Mouse (Mus musculus) common myeloid progenitor, adult 5-6 weeks (primary cell): ENCODE data around the gene Nlrp3. TPM values are rescaled to one million over a fixed set of nuclear protein-coding genes. Genes with fewer than 3 reads are reported as not detected.

ENCODE experiments used
- ATAC-seq: replicated peaks from 2 replicates; pipeline ENCODE4 v1.8.0; 2016; ENCODE audit warnings: low read depth, mild to moderate bottlenecking, moderate TSS enrichment, inconsistent platforms; ENCODE audit not compliant: poor library complexity, severe bottlenecking
- total RNA-seq: library from RNA; stranded (forward); fragments of 200-1000, 187-1606 nt; gene quantifications from 2 replicates; pipeline ENCODE4 v1.2.3, GENCODE M21; 2017

The Nlrp3 gene
- total RNA-seq = 2.8 and 7.3 TPM in 2 replicates

DNA sequence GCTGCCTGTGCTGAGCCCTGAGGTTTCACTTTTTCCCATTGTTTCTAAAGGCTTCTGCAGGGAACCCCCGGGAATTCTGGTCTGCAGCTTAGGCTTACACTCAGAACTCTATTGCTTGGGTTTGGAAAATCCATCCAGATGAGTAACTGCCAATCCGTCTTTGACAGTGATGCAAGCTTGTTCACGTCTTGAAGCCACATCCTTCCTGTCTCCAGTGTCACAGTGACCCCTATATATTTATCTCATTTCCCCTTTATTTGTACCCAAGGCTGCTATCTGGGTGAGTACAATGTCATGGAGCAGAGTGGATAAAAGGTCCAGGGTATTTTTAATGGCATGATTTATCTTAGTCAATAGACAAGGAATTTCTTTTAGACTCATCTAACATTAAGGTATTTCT is at the start of gene Nlrp3:
Nlrp3 (plus strand) TSS at position 245 of the 400 bp plus-strand sequence.
- peak; percentile 74 for ATAC-seq

DNA sequence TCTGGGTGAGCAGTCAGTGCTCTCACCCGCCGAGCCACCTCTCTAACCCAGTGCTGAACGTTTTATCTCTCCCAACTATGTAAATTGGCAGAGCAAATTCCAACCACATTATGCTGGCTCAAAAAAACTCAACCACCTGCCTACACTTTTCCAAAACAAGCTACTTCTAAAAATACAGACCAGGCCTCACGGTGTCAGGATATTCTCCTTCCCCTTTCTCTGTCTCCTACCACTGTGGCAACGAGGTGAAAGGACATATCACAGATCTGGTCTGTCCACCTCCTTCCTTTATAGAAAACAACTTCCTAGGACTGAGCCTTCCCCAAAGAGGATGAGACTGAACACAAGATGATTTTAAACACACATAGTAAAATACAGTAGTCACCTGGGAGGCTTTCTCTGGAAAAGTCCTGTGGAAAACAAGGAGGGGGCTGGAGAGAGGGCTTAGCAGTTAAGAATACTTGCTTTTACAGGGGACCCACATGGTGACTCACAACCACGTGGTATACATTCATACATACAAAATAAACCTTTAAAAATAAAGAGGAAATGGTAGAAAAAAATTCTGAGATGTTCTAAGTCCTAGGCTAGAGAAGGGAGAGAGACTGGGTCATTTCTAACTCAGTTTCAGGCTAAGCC is 44.6 kb upstream of the Nlrp3 start:
- ATAC-seq = no peak

DNA sequence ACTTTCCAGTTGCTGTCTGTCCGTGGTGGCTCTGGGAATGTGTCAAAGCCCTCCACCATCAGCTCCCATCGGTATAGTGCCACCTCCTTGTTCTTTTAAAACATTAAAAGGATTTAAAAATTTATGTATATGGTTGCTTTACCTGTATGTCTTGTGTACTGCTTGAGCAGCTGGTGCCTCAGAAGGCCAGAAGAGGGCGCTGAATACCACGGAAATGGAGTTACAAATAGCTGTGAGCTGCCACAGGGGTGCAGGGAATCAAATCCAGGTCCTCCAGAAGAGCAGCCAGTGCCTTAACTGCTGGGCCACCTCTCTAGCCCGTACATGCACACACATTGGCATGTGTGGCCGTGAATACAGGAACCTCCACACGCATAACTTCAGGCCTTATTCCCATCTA is 43.6 kb upstream of the Nlrp3 start:
- no peak for ATAC-seq

DNA sequence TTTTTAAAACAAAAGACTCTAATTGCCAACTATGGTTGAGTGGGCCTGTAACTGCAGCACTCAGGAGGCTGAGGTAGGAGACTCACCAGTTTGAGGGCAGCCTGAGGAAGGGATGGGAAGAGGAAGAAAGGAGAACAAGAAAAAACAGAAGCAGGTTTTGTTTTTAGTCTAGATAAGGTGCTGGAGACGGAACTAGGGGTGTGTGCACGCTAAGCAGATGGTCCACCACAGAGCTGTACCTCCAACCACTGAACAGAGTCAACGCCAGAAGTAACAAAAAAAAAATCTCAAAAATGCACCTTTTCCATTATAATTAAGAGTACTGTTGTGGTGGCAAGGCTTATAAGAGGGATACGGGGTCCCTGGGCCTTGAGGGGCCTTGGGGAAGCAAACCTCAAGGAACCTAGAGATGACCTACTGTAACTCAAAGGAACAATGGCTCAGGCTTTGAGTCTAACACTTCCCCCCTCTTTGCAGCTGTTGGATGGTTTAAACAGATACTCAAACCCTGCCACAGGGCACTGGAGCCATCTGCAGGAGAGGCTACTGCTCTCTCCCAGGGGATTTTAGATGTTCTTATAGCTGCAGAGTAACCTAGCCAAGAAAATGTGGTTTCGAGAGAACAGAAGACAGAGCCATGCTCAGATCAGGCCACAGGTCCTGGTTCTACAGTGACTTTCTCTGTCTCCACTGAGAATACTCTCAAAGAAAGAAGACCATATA is 39.2 kb upstream of the Nlrp3 start:
- no peak for ATAC-seq

DNA sequence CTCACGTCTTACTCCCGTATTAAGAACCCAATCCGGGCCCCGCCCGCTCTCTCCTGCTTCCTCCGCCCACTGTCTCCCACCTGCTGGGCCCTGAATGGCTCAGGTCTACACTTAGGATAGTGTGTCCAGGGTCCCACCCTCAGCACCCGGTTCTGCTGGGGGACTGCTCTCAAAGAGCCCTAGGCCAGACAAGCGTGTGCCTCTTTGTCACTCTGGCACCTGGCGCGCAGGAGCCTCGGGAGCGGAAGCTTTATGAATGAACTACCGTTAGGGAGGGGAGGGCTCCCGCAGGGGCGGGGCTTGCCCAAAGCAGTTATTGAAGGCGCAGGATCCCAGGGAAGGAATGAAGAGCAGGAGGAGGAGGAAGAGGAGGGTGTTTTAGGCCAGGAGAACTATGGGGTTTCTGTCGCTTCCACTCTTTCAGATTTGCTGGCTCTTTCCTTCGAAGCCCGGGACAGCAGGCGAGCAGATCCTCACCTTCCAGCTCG is 36.0 kb upstream of the Nlrp3 start:
- ATAC-seq = peak; percentile 70

DNA sequence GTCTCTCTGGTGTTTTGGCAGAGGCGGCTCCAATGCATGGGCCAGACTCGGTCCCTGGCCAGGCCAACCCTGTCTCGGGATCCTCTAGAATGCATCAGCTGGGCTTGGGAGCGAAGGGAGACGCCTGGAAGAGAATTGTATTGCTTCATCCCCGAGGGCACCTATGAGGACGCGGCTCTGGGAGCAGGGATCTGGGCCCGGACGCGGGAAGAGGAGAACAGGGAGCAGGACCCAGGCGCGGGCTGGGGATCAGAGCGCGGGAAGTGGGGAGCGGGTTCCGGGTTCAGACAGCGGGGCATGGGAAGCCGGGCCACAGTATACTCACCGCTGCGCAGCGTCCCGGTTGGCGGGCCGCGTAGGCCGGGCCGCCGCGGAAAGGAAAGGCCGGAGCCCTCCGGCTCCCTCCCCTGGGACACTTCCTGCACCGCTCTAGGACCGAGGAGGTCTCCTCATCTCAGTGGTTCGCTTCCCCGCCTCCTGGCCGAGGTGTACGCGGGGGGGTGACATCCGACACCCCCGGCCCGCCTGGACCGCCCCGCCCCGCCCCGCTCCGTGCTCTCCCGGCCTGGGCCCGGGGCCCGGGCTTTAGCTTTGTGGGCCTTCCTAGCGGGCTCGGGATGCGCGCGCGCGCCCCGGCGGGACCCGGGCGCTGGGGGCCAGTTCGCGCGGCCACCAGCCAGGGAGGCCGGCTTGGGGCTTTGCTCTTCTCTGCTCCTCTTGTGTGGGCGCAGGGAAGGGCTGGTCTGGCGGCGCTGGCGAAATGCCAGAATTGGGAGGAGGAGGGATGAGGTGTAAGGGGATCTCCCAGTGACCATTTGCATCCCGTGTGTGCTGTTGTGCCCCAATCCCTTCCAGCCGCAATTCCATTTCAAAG is 35.3 kb upstream of the Nlrp3 start:
- peak; percentile 54 for ATAC-seq

DNA sequence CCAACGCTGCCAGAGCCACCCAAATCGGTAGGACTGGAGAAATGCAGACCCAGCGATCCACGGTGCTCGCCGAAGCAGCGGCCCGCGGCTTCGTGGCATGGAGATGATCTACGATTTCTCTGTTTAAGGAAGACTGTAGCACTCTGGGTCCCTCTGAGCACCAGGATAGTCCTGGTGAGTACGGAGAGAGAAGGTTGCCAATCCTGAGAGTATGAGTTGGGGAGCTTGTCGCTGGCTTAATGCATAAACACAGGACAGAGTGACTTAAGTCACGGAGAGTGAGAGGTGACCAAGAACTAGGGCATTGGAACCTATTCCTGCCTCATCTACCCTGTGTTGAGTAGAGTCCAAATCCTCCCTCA is 34.7 kb upstream of the Nlrp3 start:
- no peak for ATAC-seq

DNA sequence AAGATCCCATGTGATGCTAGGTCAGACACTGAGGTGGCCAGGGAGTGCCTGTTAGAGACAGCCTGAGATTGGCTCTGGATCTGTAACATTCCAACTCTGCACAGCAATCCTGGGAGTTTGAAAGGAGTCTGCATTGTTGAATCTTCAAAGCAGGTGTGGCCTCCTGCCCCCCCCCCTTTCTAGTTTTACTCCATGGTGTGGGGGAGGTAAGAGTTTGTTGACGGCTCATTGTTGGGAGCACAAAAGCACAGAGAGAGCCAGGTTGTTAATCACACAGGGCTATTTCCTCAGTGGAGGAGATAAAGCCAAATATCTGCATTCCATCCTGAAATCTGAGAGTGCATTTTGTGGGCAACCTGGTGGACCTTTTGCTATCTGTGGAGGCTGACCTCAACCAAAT is 29.8 kb upstream of the Nlrp3 start:
- no peak for ATAC-seq

DNA sequence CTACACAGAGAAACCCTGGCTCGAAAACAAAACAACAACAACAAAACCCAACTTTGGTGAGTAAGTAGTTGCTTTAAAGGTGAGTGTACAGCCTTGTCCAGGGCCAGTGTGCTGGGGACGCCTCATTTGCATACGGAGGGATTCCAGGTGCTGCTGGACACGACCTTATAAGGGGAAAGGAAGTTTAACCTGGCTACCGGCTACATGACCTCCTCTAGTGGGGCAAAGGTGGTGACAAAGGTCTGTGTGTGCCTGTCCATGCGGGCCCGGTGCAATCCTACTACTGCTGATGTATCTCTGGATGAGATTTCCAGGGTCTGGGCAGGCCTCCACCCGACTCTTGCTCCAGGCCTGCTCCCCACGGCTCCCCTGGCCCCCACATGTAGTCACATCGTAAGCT is 28.6 kb upstream of the Nlrp3 start:
- no peak for ATAC-seq

DNA sequence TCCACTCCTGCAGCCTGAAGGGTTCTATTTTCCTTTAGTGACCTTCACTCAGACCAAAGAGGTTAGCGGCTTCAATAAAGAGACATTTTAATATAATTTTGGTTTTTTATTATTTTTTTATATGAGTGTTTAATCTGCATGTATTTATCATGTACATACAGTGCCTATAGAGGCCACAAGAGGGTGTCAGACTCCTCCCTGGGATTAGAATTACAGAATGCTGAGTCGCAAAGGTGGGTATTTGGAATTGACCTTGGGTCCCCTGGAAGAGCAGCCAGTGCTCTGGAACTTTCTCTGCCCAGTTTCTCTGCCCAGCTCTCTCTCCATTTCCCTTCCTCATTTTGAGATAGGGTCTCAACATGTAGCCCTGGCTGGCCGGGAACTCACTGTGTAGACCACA is 27.8 kb upstream of the Nlrp3 start:
- ATAC-seq = no peak

DNA sequence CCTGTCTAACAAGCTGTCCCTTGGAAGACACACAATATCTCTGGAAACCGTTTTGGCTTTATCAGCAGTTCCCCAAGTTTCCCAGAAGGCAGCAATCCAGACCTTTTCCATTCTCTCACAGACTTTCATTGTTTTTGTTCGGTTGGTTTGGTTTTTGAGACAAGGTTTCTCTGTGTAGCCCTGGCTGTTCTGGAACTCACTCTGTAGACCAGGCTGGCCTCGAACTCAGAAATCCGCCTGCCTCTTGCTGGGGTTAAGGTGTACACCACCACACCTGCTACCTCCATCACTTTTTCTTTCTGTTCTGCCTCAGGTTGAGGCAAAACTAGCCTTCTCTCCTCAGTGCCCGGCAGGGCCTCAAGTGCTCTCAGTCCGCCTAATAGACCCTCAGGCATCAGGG is 27.0 kb upstream of the Nlrp3 start:
- ATAC-seq = no peak

DNA sequence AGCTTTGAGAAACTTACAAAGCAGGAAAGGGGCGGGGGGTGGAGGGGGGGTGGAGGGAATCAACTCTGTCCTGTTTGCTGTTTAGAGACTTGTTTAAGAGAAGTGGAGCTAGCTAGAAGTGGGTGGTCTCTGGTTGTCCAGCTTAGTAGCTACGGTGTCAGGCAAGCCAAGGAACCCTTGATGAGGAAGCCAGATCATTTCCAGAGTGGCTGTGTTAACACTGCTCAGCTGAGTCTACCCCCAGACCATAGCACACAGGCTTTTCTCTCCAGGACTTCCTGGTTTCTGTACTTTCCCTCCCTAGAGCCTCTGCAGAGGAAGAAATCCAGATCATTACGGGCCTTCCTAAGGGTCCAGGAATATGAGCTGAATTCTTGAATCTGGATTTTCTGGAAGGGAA is 26.6 kb upstream of the Nlrp3 start:
- ATAC-seq = no peak

DNA sequence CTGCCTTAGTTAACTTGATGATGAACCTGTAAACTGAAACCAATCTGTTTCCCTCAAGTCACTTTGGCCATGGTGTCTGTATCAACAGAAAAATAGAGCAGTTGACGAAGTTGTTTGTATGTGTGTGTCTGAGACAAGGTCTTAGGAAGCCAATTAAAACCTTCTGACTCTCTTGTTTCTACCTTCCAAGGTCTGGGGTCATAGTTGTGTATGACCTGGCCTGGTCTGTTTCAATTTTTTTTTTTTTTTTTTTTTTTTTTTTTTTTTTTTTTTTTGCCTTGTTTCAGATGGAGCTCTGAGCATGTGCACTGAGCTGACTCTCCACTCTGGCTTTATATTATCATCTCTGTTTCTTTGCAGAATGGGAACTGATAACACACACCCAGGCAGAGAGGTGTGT is 23.9 kb upstream of the Nlrp3 start:
- no peak for ATAC-seq

DNA sequence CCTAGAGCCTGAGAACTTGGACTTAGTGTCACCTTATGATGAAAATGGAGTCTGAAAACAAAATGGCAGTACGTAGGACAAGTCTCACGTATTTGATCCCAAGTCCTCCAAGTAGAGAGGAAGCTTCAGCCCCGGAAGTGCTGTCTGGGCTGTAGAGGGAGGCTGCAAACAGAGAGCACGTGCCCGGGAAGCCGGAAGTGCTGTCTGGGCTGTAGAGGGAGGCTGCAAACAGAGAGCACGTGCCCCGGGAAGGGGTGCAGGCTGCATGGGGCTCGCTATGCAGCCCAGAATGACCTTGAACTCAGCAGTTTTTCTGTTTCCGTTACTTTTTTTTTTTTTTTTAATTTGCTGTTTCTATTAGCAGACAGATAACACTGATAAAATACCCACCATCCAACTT is 23.1 kb upstream of the Nlrp3 start:
- peak; percentile 42; the same call in 1 of the 2 replicates for ATAC-seq

DNA sequence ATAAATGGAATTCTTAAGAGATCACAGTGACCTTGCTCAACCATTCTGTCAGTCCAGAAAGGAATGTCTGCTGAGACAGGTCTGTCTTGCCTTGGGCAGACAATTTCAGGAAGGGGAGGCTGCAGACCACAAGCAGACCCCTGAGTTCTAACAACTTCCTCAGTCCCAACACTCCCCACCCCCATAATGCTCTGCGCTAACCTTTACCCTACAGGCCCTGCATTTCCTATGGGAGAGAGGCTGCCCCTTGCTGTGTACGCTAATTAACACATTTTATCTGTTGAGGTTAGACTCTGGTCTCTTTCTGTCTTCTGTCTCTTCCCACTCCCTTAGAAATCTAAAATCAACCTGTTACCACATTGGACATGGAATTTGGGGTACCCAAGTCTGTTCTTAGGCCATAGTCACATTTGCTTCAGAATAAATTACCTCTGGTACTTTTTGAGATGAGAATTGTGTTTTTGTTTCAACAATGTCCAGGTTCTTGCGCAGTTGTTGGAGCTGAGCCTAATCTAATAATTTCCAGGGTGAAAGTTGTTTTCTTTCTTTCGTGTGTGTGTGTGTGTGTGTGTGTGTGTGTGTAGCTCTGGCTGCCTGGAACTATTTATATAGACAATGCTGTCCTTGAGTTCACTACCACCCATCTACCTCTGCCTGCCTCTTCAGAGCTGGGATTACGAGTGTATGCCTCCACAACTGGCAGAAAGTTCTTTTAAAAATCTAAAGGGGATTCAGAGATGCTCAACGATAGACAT is 21.4 kb upstream of the Nlrp3 start:
- ATAC-seq = no peak

DNA sequence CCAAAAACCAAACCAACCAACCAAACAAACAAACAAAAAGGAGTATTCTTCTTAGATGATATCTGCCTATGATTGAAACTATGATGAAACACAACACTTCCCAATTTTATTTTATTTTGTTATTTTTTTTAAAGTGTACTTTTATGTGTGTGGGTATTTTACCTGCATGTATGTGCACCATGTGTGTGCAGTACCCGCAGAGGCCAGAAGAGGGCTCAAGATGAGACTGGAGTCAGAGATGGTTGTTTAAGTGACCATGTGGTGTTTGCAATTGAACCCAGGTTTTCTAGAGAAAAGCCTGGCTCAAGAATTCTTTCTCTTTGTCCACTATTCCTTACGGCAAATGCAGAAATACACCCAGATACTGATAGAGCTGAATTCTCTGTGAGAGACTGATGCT is 17.2 kb upstream of the Nlrp3 start:
- no peak for ATAC-seq

DNA sequence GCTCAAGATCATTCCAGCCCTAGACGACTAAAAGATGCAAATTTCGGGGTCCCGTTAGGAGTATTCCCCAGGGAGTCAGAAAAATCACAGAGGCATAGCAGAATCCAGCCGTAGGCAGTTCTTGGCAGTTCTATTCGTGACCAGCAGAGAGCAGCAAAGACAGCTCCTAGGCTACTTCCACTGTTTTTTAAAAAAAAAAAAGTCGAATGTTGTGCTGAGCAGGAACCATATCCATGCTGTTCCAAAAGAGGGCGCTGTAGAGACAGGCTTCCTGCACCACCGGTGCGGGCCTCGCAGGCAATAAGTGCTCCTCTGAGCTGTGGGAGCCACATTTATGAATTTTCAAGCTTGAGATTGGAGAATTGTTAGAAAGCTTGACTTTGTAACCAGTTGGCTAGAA is 16.1 kb upstream of the Nlrp3 start:
- ATAC-seq = peak; percentile 89

DNA sequence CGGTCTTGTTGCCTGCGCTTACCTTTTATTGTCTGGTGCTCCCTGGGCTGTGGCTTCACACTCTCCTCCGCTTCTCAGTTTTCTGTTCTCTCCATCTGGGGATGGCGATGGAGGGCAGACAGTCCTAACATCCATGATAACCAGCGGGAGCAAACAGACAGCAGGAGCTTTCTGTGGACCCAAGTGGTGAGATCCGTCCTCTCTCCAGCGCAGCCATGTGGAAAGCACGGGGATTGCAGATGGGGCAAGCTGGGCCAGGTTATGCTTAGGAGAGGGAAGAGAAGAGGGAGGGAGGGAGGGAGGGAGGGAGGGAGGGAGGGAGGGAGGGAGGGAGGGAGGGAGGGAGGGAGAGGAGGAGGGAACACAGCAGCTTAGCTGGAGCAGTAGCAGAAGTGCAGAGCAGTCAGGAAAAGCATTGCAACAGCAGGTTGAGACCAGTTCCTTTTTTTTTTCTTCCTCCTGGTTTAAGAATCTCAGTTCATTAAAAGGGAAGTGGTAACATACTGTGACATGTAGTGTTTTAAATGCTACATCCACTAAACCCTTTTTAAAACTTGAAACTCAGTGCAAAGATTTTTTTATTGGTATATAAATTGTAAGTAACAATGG is 14.8 kb upstream of the Nlrp3 start, which contains the start of gene Zkscan17:
Zkscan17 (minus strand) TSS at position 280 of the 609 bp plus-strand sequence.
- peak; percentile 59 for ATAC-seq

DNA sequence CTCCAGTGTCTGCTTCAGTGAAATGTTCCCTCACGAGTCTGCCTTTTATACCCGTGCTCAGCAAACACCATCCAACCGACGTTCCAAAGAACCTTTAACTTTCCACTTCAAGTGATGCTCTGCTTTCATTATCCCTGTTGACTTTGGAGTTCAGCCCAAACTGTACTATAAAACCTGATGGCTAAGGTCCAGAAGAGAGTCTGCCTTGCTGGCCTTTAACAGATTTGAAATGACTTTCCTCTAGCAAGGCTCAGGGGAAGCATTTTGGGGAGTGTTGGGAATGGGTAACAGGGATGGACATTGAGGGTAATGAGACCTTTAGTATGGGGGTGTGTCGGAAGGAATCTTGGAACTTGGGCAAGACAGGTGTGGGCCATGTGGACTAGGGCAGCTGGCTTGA is 11.1 kb upstream of the Nlrp3 start:
- ATAC-seq = no peak
